Comparison of ENCODE assay signal across 23 mouse cellular contexts in the genomic region with DNA sequence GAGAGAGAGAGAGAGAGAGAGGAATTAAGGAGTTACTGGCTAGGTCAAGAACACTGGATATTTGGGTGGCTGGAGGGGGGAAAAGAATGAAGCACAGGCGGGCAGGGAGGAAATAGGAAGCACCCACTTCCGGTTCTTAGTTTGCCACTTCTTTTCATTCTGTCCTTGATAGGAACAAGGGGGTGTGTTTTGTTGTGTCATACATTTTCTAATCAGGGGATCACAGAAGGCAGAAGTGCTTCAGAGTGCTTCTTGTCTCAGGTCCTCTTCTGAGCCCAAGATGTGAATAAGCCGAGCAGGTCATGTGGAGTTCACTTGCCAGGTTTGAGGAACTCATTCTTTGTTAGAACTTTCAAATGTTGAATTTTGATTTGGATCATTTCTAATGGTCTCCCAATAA.
DNase-seq lines count a peak whose midpoint lies in the region; ATAC-seq and TF ChIP-seq lines count a peak whose summit lies in the region.
"Had no signal": no experiment of that assay in that cellular context is flagged by ENCODE, and none has a peak within 500 bp of the region (broad histone marks: within the 10 kb centered on the region; RNA-seq: fewer than 3 reads in every experiment).

No protein-coding gene starts in this region.

- TF ChIP-seq EP300 in MEL (IDR thresholded peaks at IDR 0.05; ENCODE audit: low read depth in 1 of 2, low read length in 2 of 2) = no peak

- H3K79me2 ChIP-seq in MEL (ENCODE audit: control insufficient read depth, insufficient read depth, low read length, poor library complexity) = no peaks in the 10 kb centered on the region

- ATAC-seq in liver, embryonic 11.5 days (replicated peaks; ENCODE audit: low FRiP score) = 0 out of 2 replicates have a peak, but pooled peaks have one; percentile 34
- ATAC-seq in megakaryocyte progenitor cell, adult 5-6 weeks (replicated peaks; ENCODE audit: poor library complexity) = peak; percentile 71
- ATAC-seq in hindbrain, embryonic 12.5 days (ENCODE audit: low FRiP score) = no peak
- ATAC-seq: forebrain, embryonic 14.5 days; forebrain, embryonic 16.5 days had no signal

- no peak overlapping the region for H3K9ac ChIP-seq in liver, embryonic 11.5 days (ENCODE audit: low read depth, low read length)
- no peak overlapping the region for H3K9ac ChIP-seq in MEL (ENCODE audit: control insufficient read depth, low read depth, low read length, poor library complexity, severe bottlenecking)
- no peak overlapping the region for H3K9ac ChIP-seq in hindbrain, embryonic 12.5 days
- H3K9ac ChIP-seq: embryonic facial prominence, embryonic 13.5 days; embryonic facial prominence, embryonic 15.5 days; forebrain, embryonic 12.5 days had no signal

- WGBS in liver, embryonic 11.5 days = 35% methylated on average over 3 of the region's 3 CpGs
- 81% methylated on average over 3 of the region's 3 CpGs for WGBS in hindbrain, embryonic 12.5 days

- H3K4me3 ChIP-seq in liver, embryonic 11.5 days (ENCODE audit: low read depth, low read length) = no peak overlapping the region
- H3K4me3 ChIP-seq in MEL (ENCODE audit: control insufficient read depth in 1 of 2, insufficient read depth in 1 of 2, low read depth in 2 of 2, low read length in 2 of 2) = no peak overlapping the region
- no peak overlapping the region for H3K4me3 ChIP-seq in hindbrain, embryonic 12.5 days
- H3K4me3 ChIP-seq: embryonic facial prominence, embryonic 13.5 days; embryonic facial prominence, embryonic 15.5 days; erythroblast, embryonic 14.5 days; forebrain, embryonic 10.5 days; forebrain, embryonic 12.5 days had no signal

- DNase-seq in liver, embryonic 11.5 days (ENCODE audit: low spot score) = no peak
- no peak for DNase-seq in liver
- peak; percentile 3 for DNase-seq in MEL (ENCODE audit: low read depth, low spot score)
- DNase-seq in MEL-GATA-1-ER (ENCODE audit: extremely low read depth, low read depth) = peak; percentile 60
- no peak for DNase-seq in adrenal gland, adult (ENCODE audit: inconsistent age in 2 of 2, low spot score in 1 of 2)
- DNase-seq: adrenal gland, adult 8-10 months; adrenal gland, postnatal 14 days; adrenal gland, postnatal 36 days; cerebellum, adult 11-12 months; cerebellum, adult 2 months; cerebellum, adult 9-10 months; cerebellum, postnatal 10 days; cerebellum, postnatal 25 days; embryo, embryonic 11 days had no signal

- no peaks in the 10 kb centered on the region for H3K36me3 ChIP-seq in liver, embryonic 11.5 days (ENCODE audit: control insufficient read depth, insufficient read depth, low read length)
- H3K36me3 ChIP-seq in MEL (ENCODE audit: control insufficient read depth in 1 of 2, insufficient read depth in 2 of 2, low read length in 2 of 2) = no peaks in the 10 kb centered on the region
- no peaks in the 10 kb centered on the region for H3K36me3 ChIP-seq in hindbrain, embryonic 12.5 days
- H3K36me3 ChIP-seq: embryonic facial prominence, embryonic 13.5 days; embryonic facial prominence, embryonic 15.5 days; forebrain, embryonic 10.5 days; forebrain, embryonic 12.5 days had no signal

- no peak overlapping the region for H3K27ac ChIP-seq in liver, embryonic 11.5 days (ENCODE audit: low read depth, low read length)
- H3K27ac ChIP-seq in MEL (ENCODE audit: control insufficient read depth, low read depth, low read length) = no peak overlapping the region
- H3K27ac ChIP-seq in hindbrain, embryonic 12.5 days = no peak overlapping the region
- H3K27ac ChIP-seq: embryonic facial prominence, embryonic 13.5 days; embryonic facial prominence, embryonic 15.5 days; forebrain, embryonic 10.5 days; forebrain, embryonic 12.5 days had no signal

- TF ChIP-seq POLR2A in MEL (IDR thresholded peaks at IDR 0.05; ENCODE audit: control insufficient read depth in 1 of 2, insufficient read depth in 1 of 2, low read depth in 1 of 2, low read length in 2 of 2, poor library complexity in 1 of 2) = no peak

- no peak for TF ChIP-seq RAD21 in MEL (IDR thresholded peaks at IDR 0.05; ENCODE audit: low read depth, low read length)

- H3K27me3 ChIP-seq in liver, embryonic 11.5 days (replicated peaks; ENCODE audit: control insufficient read depth, insufficient read depth, low read length) = no peaks in the 10 kb centered on the region
- H3K27me3 ChIP-seq in MEL (ENCODE audit: control insufficient read depth in 1 of 2, insufficient read depth in 2 of 2, low read length in 2 of 2) = no peaks in the 10 kb centered on the region
- no peaks in the 10 kb centered on the region for H3K27me3 ChIP-seq in hindbrain, embryonic 12.5 days
- H3K27me3 ChIP-seq: embryonic facial prominence, embryonic 13.5 days; embryonic facial prominence, embryonic 15.5 days; forebrain, embryonic 12.5 days had no signal

- TF ChIP-seq CTCF in MEL (IDR thresholded peaks at IDR 0.05 in 2 of 3, conservative IDR thresholded peaks at IDR 0.05 in 1 of 3; ENCODE audit: control insufficient read depth in 1 of 3, insufficient read depth in 1 of 3, low read depth in 2 of 3, low read length in 3 of 3, poor library complexity in 1 of 3, severe bottlenecking in 1 of 3) = no peak

- H3K4me2 ChIP-seq in liver, embryonic 11.5 days = no peak overlapping the region
- no peak overlapping the region for H3K4me2 ChIP-seq in hindbrain, embryonic 12.5 days (replicated peaks)
- H3K4me2 ChIP-seq: embryonic facial prominence, embryonic 13.5 days; embryonic facial prominence, embryonic 15.5 days; forebrain, embryonic 12.5 days had no signal

- no peaks in the 10 kb centered on the region for H3K4me1 ChIP-seq in liver, embryonic 11.5 days (replicated peaks; ENCODE audit: control insufficient read depth, insufficient read depth, low read length)
- no peaks in the 10 kb centered on the region for H3K4me1 ChIP-seq in MEL (ENCODE audit: control insufficient read depth in 1 of 2, insufficient read depth in 2 of 2, low read length in 2 of 2)
- no peaks in the 10 kb centered on the region for H3K4me1 ChIP-seq in hindbrain, embryonic 12.5 days
- H3K4me1 ChIP-seq: embryonic facial prominence, embryonic 13.5 days; embryonic facial prominence, embryonic 15.5 days; forebrain, embryonic 10.5 days; forebrain, embryonic 12.5 days had no signal

- H3K9me3 ChIP-seq in liver, embryonic 11.5 days (ENCODE audit: control insufficient read depth, low read length) = no peaks in the 10 kb centered on the region
- H3K9me3 ChIP-seq in MEL (replicated peaks; ENCODE audit: insufficient read depth, low read length) = no peaks in the 10 kb centered on the region
- no peaks in the 10 kb centered on the region for H3K9me3 ChIP-seq in hindbrain, embryonic 12.5 days (replicated peaks)
- H3K9me3 ChIP-seq: embryonic facial prominence, embryonic 13.5 days; embryonic facial prominence, embryonic 15.5 days; forebrain, embryonic 10.5 days; forebrain, embryonic 12.5 days had no signal

TF ChIP-seq in MEL, 35 proteins besides CTCF, POLR2A, EP300 and RAD21:
- TF ChIP-seq GABPA (IDR thresholded peaks at IDR 0.05; ENCODE audit: low read depth, low read length) = no peak

Comparison
In these comparisons a context has a peak if more than half of its experiments do, and no peak if none do; other contexts are left out.
1. DNase-seq: peak in MEL (single experiment) and MEL-GATA-1-ER (single experiment); none in liver, embryonic 11.5 days (single experiment), liver (single experiment) and adrenal gland, adult (0 of 2).